Mouse (Mus musculus): ENCODE data around the gene Actl6b.
A peak's percentile ranks its signal among the peaks of the same experiment; 100 is the strongest.

Actl6b gene

GRCm38 (mm10) chr5:137553411-137553837, at the start of gene Actl6b:
Gene Actl6b (plus strand): TSS chr5:137553517.
- DNase-seq = peak; percentile 85

- DNase-seq = no peak
These were observed 49.3 kb upstream of the Actl6b start for GRCm38 (mm10) chr5:137504041-137504440.

DNA sequence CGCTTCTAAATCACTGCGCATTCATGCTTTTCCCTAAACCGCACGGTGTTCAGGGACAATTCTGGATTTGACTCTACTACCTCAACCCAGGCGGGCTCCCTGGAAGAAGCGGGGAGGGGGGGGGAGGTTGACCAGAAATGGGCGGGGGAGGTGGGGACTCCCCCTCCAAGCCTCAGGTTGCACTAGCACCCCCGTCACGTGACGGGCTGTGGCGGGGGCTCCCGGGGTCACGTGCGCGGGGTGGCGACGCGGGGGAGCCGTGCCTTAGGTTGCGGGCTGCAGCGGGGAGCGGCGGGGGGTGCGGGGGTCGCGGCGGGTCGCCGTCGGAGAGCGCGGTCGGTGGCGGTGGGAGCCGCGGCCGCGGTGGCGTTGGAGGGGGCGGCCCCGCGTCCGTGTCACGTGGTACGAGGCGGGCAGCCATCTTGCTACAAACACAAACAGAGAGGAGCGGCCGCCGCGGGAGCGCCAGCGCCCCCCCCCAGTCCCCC, 43.3 kb upstream of the Actl6b start:
- DNase-seq = peak; percentile 90

GRCm38 (mm10) chr5:137510573-137511390, 42.5 kb upstream of the Actl6b start:
- no peak for DNase-seq

GRCm38 (mm10) chr5:137511706-137512105, 41.6 kb upstream of the Actl6b start:
- DNase-seq = no peak

DNA sequence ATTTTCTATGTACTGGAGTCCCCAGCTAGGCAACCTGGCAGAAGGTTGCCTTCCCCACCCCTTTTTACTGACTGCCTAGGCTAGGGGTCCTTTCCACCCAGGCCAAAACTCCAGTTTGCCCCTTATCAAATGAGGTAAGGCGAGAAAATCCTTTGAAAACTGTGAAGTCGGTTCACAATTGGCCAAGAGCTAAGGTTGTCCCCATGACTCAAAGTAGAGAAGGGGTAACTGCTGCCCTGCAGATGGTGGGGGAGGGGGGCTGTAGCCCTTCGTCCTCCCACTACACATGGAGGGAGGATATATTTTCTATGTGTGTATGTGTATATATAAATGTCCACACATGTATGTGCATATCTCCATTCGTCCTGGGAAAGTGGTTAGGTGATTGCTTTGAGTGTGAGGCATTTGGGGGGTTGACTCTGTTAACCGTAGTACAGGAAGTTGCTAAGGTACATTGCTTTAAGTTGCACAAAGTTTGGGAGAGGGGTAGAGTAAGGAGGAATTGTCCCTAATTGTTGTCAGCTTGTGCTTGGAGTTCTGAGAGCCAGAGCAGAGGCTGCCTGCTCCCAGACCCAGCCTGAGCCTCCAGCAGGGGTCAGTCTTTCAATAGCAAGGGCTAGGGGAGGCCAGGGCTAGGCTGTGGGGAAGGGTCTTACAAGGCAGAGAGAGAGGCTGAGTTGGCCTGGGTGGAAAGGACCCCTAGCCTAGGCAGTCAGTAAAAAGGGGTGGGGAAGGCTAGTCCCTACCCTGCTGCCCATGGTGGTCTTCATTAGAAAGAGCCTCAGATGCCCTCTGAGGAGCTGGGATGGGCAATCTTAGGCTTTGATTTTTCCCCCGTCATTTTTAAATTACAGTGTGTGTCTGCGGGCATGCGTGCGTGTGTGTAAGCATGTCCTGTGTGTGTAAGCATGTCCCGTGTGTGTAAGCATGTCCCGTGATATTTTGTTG, 40.2 kb upstream of the Actl6b start:
- DNase-seq = no peak

DNA sequence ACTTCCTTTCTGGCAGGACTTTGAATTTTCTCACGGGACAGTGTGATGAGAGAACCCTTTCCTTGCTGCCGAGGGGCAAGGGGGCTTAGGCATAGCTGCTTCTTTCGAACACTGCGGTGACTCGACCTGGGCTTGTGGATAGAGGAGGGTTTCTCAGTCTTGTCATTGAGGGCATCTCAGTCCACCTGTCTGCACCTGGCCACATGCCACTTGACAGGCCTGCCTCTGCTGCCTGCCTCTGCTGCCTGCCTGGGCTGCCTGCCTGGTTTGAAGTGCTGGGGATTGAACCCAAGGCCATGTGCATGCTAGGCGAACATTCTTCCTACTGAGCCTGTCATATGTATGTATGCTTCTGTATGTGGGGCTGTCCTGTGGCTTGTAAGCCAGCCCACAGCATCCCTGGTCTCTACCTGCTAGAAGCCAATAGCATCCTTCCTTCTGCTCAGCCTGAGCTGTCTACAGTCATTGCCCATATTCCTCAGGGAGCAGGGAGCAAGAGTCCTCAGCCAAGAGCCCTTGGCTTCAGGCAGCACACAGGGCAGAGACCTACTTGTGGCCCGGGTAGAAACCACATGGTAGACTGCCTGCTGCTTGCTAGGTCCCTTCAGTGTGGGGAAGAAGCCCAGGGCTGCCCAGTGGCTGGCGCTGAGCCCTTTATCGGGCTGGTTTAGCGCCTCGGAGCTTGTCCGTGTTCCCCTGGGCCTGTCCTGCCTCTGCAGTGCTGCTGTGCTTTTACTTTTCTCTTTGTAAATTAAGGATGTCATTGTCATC, 39.2 kb upstream of the Actl6b start:
- DNase-seq = no peak

DNA sequence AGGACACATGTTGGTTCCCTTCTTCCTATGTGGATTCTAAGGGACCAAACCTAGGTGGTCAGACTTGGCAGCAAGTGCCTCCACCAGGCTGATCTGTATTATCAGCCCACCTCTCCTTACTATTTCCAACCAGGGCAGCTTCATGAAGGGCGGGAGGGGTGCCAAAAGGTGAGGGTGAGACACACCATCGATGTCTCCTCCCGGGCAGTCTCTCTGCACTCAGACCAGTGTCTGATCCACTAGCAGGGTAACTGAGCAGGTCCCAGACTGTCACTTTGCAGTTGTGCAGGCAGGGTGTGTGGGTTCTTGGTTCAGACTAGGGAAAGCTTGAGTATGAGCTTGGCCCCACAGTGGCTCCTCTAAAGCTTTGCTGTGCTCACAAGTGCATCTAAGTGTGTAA, 38.5 kb upstream of the Actl6b start:
- no peak for DNase-seq

DNA sequence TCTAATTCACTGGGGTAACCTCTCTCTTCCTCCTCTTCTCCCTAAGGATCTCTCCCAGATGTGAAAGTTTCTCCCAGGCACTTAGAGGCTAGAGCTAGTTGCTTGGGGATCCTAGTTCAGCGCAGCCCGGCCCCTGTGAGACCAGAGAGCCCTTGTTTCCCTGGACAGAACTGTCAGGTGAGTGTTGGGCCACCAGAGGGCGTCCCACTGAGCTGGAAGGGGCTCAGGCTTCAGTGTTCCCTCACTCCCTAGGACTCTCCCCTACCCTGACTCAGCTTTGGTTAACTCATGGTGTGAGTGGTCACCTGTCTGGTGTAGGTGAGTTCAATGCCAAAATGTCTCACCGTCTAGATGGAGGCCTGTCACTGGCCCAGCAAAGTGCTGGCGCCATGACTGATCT, 34.9 kb upstream of the Actl6b start, which contains the start of gene Gigyf1:
Gigyf1 (plus strand) TSS at position 113 of the 400 bp plus-strand sequence.
- DNase-seq = no peak

GRCm38 (mm10) chr5:137519691-137520550, 33.4 kb upstream of the Actl6b start:
- no peak for DNase-seq

DNA sequence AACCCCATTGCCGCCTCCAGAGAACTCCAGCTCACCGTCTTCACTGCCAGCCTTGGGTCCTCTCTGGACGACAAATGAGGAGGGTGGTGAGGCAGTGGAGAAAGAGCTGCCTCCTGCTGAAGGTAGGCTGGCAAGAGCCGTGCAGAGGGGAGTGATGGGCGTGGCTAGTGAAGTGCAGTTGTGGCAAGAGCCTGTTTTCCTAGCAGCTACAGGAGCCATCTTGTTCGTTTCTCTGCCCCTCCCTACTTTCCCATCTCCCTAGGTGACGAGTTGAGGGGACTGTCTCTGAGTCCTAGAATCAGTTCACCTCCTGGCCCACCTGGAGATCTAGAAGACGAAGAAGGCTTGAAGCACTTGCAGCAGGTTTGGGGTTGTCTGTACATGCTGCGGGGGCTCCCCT, 31.5 kb upstream of the Actl6b start:
- DNase-seq = no peak

- DNase-seq = no peak
These were observed 30.6 kb upstream of the Actl6b start for GRCm38 (mm10) chr5:137522711-137523110.

DNA sequence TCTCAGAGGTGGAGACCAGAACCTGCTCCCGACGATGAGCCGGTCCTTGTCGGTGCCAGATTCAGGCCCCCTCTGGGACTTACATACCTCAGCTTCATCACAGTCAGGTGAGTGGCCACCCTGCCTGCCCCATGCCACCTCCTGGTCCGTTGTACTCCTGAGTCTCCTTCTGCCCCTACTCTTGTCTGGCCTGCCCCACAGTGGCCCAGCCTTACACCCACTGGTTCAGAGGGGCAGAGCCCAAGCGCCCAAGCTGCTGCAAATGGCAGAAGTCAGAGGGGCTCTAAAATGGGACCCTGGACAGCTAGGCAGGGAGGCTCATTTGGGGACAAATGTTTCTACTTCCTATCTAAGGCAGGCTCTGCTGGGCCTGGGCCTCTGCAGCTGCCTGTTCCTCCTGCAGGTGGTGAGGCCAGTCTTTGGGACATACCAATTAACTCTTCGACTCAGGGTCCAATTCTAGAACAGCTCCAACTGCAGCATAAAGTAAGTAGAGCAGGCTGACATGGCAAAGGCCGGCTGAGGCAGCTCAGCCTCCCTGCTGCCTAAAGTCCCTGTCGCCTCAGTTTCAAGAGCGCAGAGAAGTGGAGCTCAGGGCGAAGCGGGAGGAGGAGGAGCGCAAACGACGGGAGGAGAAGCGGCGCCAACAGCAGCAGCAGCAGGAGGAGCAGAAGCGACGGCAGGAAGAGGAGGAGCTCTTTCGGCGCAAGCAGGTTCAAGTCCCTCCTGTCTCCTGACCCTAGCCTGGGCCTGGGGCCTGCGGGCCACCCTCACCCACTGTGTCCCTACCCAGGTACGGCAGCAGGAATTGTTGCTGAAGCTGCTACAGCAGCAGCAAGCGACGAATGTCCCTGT, 29.7 kb upstream of the Actl6b start:
- no peak for DNase-seq

DNA sequence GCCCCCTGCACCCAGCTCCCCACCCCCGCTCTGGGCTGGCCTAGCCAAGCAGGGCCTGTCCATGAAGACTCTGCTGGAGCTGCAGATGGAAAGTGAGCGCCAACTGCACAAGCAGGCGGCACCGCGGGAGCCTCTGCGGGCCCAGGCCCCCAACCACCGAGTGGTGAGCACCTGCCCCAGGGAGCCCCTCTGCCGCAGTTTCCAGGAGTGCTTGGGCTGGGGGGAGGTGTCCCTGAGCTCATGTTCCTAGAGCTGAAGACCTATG, 29.1 kb upstream of the Actl6b start:
- no peak for DNase-seq

DNA sequence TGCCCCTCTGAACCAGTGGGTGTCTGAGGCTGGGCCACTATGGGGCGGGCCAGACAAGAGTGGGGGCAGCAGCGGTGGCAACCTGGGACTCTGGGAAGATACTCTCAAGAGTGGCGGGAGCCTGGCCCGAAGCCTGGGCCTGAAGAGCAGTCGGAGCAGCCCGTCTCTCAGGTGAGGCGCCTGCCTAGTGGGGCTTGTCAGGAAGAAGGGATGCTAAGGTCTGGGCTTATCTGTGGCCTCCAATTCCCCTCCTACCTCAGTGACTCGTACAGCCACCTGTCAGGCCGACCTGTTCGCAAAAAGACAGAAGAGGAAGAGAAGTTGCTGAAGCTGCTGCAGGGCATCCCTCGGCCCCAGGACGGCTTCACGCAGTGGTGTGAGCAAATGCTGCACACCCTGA, 28.6 kb upstream of the Actl6b start:
- DNase-seq = no peak

DNA sequence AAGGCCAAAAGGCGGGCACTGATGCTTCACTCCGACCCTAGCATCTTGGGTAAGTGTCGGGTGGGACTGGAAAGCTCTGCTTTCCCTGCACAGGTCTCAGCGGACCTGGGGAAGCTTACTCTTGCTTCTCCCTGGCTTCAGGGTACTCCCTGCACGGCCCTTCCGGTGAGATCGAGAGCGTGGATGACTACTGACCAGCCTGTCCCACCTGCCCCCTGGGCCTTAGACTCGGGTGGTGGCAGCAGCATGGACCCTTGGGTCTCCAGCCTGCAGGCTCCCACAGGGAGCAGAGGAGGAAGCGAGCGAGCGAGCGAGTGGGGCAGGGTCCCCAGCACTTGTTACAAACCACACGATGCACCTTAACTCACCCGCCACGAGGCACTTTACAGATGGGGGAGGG, 27.8 kb upstream of the Actl6b start:
- no peak for DNase-seq

GRCm38 (mm10) chr5:137526192-137526936, 27.0 kb upstream of the Actl6b start:
- DNase-seq = peak; percentile 69

DNA sequence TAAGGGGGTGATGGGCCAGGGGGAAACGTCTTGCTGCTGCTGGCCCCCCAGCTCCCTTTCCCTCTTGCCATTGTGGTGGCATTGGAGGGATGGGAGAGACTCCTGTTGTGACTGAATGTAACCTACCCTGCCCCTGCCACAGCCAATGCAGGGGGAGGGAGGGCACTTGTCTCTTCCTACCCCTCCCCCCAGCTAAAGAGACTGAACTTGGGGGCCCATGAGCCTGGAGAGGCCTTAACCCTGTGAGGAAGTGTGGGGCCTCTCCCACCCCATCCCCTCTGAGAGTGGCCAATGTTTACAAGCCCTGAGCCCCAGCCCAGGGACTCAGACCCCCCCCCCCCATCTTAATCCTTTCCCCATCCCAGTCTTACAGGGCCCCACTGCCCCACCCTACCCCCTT, 25.9 kb upstream of the Actl6b start:
- no peak for DNase-seq

- DNase-seq = no peak
These were observed 24.9 kb upstream of the Actl6b start for GRCm38 (mm10) chr5:137528247-137528968.
